Mouse (Mus musculus): ENCODE measurements around the gene Tmem143. TPM values are rescaled to one million over a fixed set of nuclear protein-coding genes. Genes with fewer than 3 reads are reported as not detected.
"Not testable (repeated sequence)": the region's sequence is repeated elsewhere in the genome, so short reads cannot be mapped to it uniquely, and the experiment has no call there.

Gene Tmem143
- 10 to 100 TPM; 23.9 TPM for total RNA-seq (2021)
- long read RNA-seq, partial matches to known transcripts, result 0 of 1 reads
- long read RNA-seq, other reads (novel, unspliced or antisense), result 0 of 1 reads

- peak; percentile 95 to 96 for DNase-seq (ENCODE audit: low spot score in 2 of 2)
Measured at GRCm38 (mm10) chr7:45896517-45897257, at the start of gene Tmem143, which contains the start of gene Syngr4. Tmem143 (plus strand) TSS chr7:45896941. Syngr4 (minus strand) TSS chr7:45896714.

GRCm38 (mm10) chr7:45848447-45849027, 48.2 kb upstream of the Tmem143 start:
- no peak for DNase-seq (ENCODE audit: low spot score in 2 of 2)

- DNase-seq (ENCODE audit: low spot score in 2 of 2), result no peak
Measured at GRCm38 (mm10) chr7:45850661-45851060, 46.1 kb upstream of the Tmem143 start.

GRCm38 (mm10) chr7:45853089-45853488, 43.7 kb upstream of the Tmem143 start:
- no peak for DNase-seq (ENCODE audit: low spot score in 2 of 2)

GRCm38 (mm10) chr7:45856950-45857901, 39.5 kb upstream of the Tmem143 start:
- peak in 1 of 2 experiments; percentile 32 for DNase-seq (ENCODE audit: low spot score in 2 of 2)

- DNase-seq (ENCODE audit: low spot score in 2 of 2), result no peak
Measured at GRCm38 (mm10) chr7:45859008-45859407, 37.7 kb upstream of the Tmem143 start.

- no peak for DNase-seq (ENCODE audit: low spot score in 2 of 2)
Measured at GRCm38 (mm10) chr7:45862804-45863203, 33.9 kb upstream of the Tmem143 start.

- DNase-seq (ENCODE audit: low spot score in 2 of 2), result no peak
Measured at GRCm38 (mm10) chr7:45864435-45864834, 32.3 kb upstream of the Tmem143 start.

- peak; percentile 89 to 93 for DNase-seq (ENCODE audit: low spot score in 2 of 2)
Measured at GRCm38 (mm10) chr7:45865925-45866910, 30.5 kb upstream of the Tmem143 start.

- DNase-seq (ENCODE audit: low spot score in 2 of 2), result no peak
Measured at GRCm38 (mm10) chr7:45867871-45868270, 28.9 kb upstream of the Tmem143 start.

GRCm38 (mm10) chr7:45869107-45869670, 27.6 kb upstream of the Tmem143 start:
- DNase-seq (ENCODE audit: low spot score in 2 of 2), result no peak

GRCm38 (mm10) chr7:45869787-45870186, 27.0 kb upstream of the Tmem143 start:
- DNase-seq (ENCODE audit: low spot score in 2 of 2), result peak in 1 of 2 experiments; percentile 30

GRCm38 (mm10) chr7:45870282-45871058, 26.3 kb upstream of the Tmem143 start:
- peak; percentile 44 to 46 for DNase-seq (ENCODE audit: low spot score in 2 of 2)

- DNase-seq (ENCODE audit: low spot score in 2 of 2), result peak; percentile 95
Measured at GRCm38 (mm10) chr7:45872624-45873023, 24.1 kb upstream of the Tmem143 start, which contains the start of gene Kdelr1. Kdelr1 (plus strand) TSS chr7:45872772.

GRCm38 (mm10) chr7:45873061-45873947, 23.4 kb upstream of the Tmem143 start:
- DNase-seq (ENCODE audit: low spot score in 2 of 2), result peak; percentile 66 to 72

GRCm38 (mm10) chr7:45876895-45877294, 19.8 kb upstream of the Tmem143 start:
- no peak for DNase-seq (ENCODE audit: low spot score in 2 of 2)

GRCm38 (mm10) chr7:45878278-45878677, 18.5 kb upstream of the Tmem143 start, which contains the start of gene Grin2d:
Grin2d (minus strand) TSS chr7:45878378.
- not testable (repeated sequence) for DNase-seq (ENCODE audit: low spot score in 2 of 2)

GRCm38 (mm10) chr7:45880531-45880930, 16.2 kb upstream of the Tmem143 start:
- no peak for DNase-seq (ENCODE audit: low spot score in 2 of 2)

All from layer of hippocampus, postnatal 10 days (tissue).